Mouse (Mus musculus): Measurements from ENCODE around the gene Dmrta2. TPM values are rescaled to one million over a fixed set of nuclear protein-coding genes. Genes with fewer than 3 reads are reported as not detected.

The Dmrta2 gene
- under 1 TPM; 0.17 to 0.52 (median 0.34) TPM for total RNA-seq (2022)

DNA sequence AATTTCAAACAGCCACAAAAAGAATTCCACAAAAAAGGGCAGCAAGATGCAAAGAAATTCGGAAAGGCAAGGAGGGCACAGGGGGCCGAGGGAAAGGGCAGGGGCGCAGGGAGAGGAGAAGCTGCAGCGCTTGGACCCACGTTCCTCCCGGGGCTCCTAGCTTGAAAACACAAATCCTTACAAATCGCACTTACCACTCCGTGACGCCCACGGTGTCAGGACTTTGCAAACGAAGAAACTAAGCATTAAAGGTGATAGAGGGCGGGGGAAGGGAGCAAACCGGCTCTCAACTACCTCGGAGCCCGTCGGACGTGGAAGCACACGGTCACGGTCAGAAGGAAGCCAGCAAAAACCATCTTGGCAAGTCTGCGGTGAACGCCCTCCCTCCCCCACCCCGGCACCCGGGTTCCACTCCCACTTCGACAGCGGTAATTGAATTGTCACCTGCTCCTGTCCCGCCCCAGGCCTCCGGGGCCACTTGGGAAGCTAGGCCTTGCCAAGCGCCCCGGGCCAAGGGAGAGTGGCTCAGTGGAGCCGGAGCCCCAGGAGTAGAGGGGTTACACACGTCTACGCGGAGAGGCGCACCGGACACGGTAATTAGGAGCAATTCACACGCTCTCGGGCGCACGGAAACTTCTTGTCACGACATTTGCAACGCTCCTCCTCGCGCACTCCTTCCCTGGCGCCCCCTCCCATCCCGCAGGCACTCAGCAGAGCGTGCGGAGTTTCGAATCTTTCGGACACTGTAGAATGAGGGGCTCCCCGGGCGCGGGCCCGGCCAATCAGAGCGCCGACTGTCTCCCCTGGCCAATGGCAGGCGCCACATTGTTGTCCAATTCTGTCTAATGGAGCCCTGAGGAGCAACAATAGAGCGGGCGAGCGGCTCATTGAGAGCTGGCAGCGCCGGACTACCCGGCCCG is at the start of gene Dmrta2:
Gene Dmrta2, plus strand, starts transcription at position 906 of the 920 bp plus-strand sequence.
- DNase-seq, result no peak

DNA sequence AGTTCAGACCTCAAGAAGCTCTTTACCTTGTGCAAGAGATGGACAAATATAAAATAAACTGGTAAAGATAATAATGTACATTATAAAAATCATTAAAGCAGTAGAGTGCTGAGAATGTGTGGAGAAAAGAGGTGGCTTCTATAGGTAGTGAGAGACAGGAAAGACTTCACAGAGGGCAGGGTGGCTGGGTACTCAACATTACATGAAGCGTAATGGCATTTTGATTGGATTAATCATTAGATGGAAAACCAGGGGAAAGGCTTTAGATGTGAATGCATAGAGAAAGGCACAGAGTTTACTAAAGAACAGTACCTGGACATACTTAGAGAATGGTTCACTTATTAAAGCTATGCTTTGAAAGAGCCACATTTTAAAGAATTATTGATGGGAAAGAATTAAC is 48.8 kb upstream of the Dmrta2 start:
- no peak for DNase-seq

DNA sequence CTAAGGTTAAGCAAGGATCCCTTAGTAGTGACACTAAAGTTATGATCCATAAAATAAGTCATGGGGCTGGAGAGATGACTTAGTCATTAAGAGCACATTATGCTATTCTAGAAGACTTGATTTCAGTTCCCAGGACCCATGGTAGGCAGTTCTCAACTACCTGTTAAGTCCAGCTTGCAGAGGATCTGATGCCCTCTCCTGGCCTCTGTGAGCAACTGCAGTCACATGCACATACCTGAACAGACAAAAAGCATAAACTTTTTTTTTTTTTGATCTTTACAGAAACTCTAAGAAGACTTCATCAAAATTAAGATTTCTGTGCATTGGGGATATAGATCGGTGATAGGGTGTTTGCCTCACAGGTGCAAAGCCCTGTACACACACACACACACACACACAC is 47.4 kb upstream of the Dmrta2 start:
- DNase-seq, result no peak

DNA sequence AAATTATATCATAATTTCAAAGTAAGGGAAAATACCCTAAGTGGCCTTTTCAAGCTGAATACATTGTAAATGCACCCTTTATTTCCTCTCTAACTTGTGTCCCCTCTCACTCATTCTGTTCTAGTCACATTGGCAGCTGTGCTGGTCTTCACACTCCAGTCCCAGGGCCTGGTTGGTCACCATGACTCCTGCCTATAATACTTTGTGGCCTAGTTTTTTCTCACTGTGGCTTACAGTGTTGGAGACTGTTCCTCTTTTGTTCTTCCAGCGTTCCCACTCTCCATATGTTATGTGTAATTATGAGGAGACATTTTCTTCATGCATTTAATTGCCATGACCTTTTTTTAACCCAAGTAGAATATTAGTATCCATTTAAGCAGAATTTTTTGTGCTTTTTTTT is 46.9 kb upstream of the Dmrta2 start:
- DNase-seq, result no peak

DNA sequence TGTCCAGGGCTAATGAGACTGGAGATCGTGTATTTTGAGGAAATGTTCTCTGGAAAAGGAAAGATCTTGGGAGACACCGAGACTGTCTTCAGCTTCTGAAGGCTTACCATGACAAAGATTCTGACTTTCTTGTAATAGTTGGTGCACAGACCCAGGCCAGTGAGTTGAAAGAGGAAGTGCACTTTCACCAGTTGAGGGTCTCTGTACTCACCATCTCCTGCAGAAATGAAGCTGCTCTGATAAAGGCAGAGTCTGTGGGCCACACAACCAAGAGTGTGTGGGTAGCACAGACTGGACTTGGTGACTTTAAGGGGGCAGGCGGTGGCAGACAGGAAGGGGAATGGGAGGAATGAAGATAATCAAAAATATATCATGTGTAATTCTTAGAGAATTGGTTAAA is 41.3 kb upstream of the Dmrta2 start:
- DNase-seq, result no peak

DNA sequence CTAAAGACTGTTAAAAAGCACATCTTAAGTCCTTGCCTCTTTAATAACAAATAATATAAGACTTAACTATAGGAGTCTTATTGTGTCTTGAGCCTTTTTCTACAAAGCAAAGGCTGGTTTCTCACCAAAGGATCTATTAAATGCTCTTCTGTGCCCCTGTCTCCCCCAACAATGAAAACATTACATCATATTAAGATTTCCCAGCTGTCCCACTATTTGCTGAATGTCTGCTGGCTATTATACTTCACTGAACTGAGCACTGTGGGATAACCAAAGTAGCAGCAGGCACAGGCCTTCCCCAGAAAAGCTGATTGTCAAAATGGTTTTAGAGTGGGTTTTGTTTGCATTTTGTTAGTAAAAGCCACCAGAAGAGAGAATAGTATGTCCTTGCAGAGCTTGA is 38.6 kb upstream of the Dmrta2 start:
- no peak for DNase-seq

DNA sequence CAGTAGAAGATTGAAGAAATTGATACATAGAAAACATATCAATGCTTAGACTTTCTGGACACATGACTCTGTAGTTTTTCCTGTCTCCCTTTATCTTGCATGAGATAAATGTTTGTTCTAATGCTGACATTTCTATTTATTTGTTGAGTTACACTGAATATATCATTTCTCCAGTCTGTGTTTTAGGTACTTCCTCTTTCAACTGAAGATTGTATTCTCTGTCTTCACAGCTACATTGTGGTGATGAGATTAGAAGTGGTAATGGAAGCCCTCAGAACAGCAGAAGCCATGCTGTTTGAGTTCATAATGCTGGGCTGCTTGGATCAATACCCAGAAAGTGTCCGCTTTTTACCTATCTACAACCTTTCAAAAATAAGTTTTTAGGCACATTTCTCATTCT is 32.3 kb upstream of the Dmrta2 start:
- no peak for DNase-seq

DNA sequence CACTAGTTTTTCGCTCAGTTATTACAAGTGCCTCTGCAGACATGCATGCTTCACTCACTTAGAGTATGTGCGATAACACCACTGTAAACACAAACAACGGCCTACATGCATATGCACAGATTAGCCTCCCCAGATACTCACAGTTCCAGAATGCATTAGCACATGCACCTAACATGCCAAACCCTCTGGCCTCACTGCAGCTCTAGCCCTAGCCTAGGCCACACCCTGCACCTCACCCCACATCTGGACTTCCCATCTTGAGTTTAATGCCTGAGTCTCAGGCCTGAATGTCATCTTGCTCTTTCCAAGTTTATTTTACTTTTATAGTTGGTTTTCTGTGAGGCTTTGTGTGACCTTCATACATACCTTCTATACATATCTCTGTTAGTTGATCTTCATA is 28.5 kb upstream of the Dmrta2 start:
- DNase-seq, result no peak

DNA sequence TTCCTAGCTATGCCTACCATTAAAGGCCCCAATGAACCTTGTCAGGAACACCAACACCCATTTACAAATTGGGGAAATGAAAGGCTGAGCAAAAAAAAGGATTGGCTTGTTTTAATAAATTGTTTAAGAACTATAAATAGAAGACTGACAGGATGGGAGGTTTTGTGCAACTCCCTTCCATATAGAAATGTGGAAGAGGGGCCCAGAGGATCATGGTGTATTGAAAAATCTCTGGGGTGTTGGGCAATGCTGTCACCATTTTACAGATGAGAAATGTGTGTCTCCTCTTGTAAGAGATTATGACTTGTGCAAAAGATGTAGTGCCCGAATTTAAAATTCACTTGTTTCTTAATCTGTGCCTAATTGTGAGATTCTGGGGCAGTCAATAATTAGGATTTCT is 24.3 kb upstream of the Dmrta2 start:
- no peak for DNase-seq

DNA sequence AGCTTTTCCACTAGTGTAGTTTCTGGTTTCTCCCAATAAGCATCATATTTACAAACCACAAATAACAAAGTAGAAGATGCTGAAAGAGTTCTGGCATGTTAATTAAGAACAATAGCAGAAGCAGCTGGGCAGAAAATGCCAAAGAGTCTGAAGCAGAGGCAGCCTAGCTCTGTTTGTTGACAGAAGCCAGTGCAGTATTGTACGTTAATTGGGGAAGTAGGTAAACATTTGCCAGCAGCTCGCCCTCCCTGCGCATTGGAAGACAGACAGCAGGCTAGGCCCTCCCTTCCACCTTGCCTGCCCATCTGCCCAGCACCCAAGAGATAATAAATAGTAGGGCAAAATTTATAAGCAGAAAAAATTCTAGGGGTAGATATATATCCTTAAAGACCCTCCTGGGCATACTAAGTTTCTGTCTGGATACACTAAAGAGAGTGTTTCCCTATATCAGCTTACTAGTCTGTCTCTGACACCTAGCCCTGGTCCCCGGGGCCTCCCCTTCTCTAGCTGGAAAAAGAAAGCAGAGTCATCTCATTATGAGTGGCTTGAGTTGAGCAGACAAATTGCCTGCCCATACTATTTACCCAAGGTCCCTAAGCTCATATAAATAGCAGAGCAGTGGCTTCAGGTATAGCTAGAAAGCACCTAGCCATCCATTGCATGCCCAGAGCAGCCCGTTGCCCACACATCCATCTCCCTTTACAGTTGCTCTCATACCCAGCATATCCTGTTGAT is 17.5 kb upstream of the Dmrta2 start:
- no peak for DNase-seq

DNA sequence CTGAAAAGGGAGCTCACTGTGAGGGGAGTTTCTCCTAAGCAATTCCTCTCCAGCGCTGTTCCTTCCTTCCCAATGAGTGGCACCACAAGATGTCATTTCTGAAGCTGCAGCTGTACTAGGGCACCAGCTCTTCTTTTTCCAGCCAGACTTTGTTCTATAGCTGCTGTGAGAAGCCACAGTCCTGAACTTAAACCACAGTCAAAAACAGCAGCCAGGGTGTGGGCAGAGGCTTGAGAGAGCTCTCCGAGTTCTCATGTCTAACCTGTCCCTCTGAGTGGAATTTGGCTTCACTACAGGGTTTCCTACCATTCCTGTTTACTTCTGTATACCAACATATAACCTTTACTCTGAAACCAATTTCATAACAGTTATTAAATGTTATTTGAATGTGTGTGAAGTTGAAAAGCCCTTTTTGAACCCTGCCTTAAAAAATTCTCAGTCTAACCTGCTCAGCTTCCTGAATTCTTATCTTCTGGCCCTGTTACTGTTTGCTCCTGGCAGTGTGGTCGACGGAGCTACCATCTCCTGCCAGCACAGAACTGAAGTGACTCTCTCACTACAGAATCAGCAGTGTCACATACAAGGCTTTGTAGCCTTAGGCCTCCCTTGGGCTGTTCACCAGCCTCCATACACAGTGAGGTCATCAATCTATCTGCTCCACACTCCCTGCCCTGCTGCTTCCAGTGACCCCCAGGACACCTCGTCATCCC is 14.1 kb upstream of the Dmrta2 start:
- DNase-seq, result no peak

DNA sequence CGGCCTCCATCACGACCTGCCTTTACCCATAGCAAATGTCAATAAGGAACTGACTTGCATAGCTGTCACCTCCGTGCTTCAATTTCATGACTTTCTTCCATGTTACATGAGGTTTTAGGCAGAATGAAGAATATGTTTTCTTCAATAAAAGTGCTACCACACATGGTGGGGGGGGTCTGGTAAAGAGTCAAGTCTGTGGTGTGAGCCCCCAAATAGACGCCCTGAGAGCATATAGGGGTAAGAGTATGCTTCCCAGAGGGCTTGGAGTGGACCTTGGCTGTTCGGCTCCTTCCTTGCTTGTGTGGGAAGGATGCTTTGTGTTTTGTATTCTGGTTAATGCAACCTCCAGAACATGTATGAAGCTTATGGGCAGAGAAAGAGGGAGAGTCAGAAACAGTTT is 8.3 kb upstream of the Dmrta2 start:
- no peak for DNase-seq

DNA sequence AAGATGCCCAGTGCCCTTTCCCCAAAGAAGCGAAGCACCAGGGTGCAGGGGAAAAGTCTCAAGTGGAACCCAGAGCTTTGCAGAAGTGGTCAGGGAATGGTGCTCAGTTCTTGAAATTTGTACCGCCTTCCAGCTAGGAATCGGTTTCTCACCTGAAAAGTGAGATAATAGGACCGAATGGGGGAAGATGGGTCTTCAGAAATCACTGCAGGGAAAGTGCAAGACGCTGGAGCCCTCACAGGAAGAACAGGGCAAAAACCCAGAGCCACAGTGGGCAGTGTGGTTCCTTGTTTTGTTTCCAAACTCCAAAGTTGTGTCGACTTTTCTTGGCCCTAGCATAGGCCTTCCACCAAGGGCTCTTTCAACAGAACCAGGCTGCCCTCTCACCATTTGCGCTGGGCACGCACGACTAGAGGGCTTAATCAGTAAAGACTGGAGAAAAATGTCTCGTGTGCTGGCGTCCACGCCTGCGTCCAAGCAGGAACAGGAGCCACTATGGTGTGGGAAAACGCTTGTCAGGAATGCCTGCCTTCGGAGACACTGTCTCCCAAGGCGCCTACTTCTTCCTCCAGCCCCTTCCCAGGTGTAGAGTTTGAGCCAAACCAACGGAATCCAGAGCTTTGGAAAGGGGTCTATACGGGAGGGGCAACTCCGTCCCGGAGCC is 3.7 kb upstream of the Dmrta2 start:
- no peak for DNase-seq

DNA sequence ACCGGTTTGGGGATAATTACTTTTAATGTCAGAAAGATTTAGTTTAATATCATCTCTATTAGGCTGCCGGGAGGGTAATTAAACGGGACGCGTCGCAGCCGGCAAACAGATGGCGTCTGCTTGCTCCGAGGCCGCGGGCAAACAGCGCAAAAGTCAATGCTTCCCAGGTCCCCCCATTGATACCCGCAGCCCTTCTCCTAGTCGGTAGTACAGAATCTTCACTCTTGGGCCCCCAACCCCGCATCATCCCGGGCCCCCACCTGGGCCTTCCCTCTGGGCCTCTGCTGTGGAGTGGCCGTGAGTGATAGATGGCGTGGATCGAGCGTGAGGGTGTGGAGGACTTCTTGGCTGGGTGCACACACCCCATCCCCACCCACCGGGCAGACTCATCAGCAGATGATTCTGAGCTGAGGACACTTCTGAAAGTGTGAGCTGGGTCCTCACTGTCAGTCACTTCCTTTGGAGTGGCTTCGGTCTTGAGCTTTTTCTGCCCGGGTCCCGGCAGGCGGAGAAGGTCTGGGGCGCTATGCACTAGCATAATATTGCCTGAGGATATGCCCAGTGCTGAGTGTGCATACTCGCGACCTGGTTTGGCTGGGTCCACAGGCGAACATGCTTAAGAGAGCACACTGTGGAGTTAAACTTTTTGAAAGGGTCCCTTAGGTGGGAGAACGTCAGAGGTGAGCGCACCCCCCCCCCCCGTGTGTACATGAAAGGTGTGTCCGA is 3.0 kb upstream of the Dmrta2 start:
- DNase-seq, result no peak

DNA sequence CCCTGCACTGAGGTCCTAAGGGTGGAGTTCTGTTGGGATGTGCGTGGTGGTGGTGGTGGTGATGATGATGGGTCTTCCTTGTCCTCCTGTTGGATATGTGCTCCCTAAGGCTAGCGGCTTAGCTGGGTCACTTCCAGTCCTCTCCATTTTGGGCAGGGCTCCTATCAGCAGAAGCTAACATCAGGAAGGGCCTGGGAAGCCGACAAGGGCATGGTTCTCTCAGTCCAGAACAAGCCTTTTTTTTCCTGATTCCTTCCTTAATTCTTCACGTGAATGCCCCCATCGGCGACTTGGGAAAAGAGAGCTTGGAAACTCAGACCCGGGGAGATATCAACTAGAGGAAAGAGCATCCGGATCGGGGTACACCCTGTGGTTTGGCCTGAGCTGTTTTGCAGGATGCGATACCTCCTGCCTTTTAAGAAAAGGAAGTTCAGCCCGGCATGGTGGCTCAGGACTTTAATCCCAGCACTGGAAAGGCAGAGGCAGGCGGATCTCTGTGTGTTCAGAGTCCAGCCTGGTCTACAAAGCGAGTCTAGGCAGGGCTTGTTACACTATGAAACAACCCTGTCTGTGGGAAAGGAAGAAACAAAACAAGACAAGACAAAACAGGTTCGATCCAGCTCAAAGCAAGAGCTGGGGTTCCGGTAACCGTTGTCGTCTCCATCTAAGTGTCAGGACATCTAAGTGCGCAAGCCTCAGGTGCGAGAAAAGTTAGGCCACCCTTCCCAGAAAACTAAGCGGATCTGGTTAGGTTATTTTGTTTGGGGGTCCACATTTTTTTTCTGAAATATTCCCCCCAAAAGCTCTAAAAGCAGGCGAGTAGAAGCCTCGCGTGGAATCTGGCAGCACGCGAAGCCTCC is 2.2 kb upstream of the Dmrta2 start:
- no peak for DNase-seq

DNA sequence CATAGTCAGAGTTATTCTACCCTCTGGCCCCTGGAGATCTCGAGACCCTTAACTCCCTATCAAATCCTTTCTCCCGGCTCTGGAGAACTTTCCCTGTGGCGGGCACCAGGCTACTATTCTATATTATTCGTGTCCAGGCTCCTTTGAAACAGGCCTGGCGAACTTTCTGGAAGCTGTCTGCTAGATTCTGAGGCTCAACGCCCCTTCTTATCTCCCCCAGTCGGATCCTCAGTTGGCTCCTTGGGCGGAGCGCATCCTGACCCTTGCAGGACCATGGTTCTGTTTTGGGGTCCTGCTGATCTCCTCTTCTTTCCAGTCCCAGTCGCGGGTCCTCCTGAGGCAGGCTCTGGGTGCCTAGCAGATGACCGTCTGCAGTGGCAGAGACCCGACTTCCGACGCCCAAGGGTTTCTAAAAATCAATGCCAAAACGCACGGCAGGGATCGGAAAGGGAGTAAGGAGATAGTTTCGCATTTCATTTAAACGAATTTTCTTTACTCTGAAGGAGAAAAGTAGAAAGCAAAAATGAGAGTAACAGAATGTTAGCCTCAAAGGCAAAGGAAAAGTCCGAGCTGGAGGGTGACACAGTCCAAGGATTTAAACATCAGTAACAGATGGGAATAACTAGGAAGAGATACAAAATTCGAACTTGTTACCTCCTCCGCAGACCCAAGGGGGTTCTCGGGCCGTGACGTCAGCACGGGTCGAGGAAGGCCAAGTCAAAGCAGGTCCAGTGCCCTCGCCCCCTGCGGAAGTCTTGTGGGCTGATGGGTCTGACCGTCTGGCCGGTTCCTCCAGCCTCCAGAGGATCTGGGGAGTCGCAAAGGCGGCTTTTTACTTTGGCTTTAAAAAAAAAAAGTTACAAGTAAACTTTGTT is 1.3 kb upstream of the Dmrta2 start:
- no peak for DNase-seq

DNA sequence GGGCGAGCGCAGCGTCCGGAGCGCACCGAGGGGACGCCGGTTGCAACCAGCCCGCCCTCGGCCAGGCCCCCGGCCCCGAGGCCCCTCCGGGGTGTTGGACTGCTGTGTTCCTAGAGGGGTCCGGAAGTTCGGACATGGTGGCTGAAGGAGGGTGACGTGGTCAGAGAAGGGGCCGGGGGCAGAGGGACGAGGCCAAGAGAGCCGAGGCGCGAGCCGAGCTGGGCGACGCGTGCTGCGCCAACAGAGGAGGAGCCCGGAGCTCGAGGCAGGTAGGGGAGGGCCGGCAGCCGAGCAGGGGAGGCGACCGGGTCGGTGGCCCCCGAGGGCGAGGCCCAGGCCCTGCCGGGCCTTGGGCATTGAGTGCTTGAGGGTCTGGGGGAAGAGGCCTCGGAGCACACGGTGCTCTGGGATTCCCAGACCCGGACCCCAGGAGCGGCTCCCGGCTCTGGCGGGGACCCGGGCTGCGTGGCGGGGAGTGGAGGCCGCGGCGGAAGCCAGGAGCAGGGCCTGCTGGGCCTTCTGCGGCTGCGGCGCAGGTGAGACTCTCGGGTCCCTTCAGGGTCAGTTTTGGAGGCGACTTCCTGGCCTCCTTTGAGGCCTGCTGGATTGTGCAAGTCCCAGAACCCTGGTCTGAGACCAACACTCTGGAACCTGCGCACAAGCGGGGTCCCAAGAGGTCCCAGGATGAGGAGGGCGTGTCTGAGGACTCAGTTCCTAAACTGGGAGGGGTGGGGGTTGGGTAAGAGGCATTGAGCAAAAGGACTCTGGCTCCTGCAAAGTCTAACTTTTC is 410 bp downstream of the Dmrta2 start:
- DNase-seq, result no peak

DNA sequence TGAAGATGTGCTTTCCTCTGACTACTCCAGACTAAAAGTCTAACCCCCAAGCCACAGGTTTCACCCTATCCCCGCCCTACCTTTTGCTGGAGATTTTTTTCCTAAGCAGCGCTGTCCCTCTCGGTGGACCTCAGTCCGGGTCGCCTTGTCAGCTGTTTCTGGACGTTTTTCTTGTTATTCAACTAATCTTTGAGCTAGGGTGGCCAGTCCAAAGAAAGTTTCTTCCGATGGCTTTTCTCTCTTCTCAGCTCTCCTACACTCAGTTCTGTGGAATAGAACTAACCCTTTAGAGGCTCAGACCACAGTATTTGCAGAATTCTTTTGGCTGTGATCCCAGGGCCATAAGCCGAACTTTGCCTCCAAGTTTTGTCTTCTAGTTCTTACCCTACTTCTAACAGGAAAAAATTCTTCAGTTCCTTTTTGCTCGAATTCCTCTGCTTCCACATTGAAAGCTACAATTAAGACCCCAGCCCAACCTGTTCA is 1.0 kb downstream of the Dmrta2 start:
- no peak for DNase-seq

All from adrenal gland, adult 8-10 months (tissue).